Mouse (Mus musculus) CH12.LX (cell line): ENCODE measurements around the gene Pip5kl1.

Experiments used
- BHLHE40 ChIP-seq: IDR thresholded peaks from 2 replicates; pipeline ENCODE4 v1.6.1; 2011; ENCODE audit warnings: mild to moderate bottlenecking, low read depth, low read length, improper control_type of control experiment
- CTCF ChIP-seq, 2 experiments: IDR thresholded peaks in 1 of 2; conservative IDR thresholded peaks in 1 of 2; 2 replicates each; pipeline ENCODE4 v1.5.1; 2011 to 2012; ENCODE audit warnings: low read depth in 2 of 2, low read length in 2 of 2, improper control_type of control experiment in 1 of 2, inconsistent platforms in 1 of 2, mild to moderate bottlenecking in 1 of 2, moderate library complexity in 1 of 2
- EP300 ChIP-seq: IDR thresholded peaks from 2 replicates; pipeline ENCODE4 v1.6.1; 2011; ENCODE audit warnings: low read length, improper control_type of control experiment
- GABPA ChIP-seq: IDR thresholded peaks from 2 replicates; pipeline ENCODE4 v1.6.1; 2012; ENCODE audit warnings: low read depth, low read length, improper control_type of control experiment, inconsistent platforms; ENCODE audit not compliant: insufficient replicate concordance
- POLR2A ChIP-seq: IDR thresholded peaks from 2 replicates; pipeline ENCODE4 v1.6.1; 2011; ENCODE audit warnings: low read depth, mild to moderate bottlenecking, improper control_type of control experiment, low read length
- POLR2AphosphoS2 ChIP-seq: IDR thresholded peaks from 2 replicates; pipeline ENCODE4 v1.6.1; 2011; ENCODE audit warnings: low read depth, low read length, improper control_type of control experiment
- RCOR1 ChIP-seq: conservative IDR thresholded peaks from 2 replicates; pipeline ENCODE4 v1.6.1; 2012; ENCODE audit warnings: low read depth, mild to moderate bottlenecking, inconsistent platforms, low read length, improper control_type of control experiment
- SMC3 ChIP-seq: IDR thresholded peaks from 2 replicates; pipeline ENCODE4 v1.6.1; 2011; ENCODE audit warnings: low read depth, low read length, improper control_type of control experiment
- USF1 ChIP-seq: IDR thresholded peaks from 2 replicates; pipeline ENCODE4 v1.6.1; 2014; ENCODE audit warnings: low read depth, mild to moderate bottlenecking, inconsistent platforms, low read length, improper control_type of control experiment

DNA sequence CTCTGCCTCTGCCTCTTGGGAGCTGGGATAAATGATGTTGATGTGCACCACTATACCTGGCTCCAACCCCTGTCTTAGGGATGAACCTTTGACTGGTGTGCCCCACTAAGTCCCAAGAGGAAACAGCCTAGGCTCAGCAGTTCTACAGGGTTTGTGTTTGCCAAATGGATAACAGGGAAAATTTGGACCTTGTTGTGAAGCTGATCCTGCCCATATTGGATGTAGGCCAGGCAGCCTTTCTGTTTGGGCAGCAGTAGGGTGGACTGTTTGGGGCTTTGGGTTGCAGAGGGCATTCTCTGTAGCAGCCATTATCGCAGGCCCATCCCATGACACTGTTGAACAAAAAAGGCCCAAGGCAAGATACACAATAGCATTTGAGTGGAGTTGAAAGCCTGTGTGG is 27.6 kb upstream of the Pip5kl1 start:
- no peak for TF ChIP-seq CTCF (conservative IDR thresholded peaks at IDR 0.05 in 1 of 2, IDR thresholded peaks at IDR 0.05 in 1 of 2; ENCODE audit: low read depth in 2 of 2, low read length in 2 of 2)
- no peak for TF ChIP-seq POLR2A
- no peak for TF ChIP-seq RCOR1
- no peak for TF ChIP-seq POLR2AphosphoS2
- no peak for TF ChIP-seq GABPA
- TF ChIP-seq USF1: no peak
- TF ChIP-seq SMC3: no peak
- TF ChIP-seq EP300: no peak
- no peak for TF ChIP-seq BHLHE40
